Mouse (Mus musculus) lung, postnatal 0 days (tissue): Measurements from ENCODE around the gene Usp39.

Source experiments
- CTCF ChIP-seq: IDR thresholded peaks from 2 replicates; pipeline ENCODE4 v1.5.1; 2016; ENCODE audit warnings: antibody characterized with exemption, mild to moderate bottlenecking
- EP300 ChIP-seq: IDR thresholded peaks from 2 replicates; pipeline ENCODE4 v1.6.1; 2016; ENCODE audit warnings: antibody characterized with exemption, mild to moderate bottlenecking, control low read depth

DNA sequence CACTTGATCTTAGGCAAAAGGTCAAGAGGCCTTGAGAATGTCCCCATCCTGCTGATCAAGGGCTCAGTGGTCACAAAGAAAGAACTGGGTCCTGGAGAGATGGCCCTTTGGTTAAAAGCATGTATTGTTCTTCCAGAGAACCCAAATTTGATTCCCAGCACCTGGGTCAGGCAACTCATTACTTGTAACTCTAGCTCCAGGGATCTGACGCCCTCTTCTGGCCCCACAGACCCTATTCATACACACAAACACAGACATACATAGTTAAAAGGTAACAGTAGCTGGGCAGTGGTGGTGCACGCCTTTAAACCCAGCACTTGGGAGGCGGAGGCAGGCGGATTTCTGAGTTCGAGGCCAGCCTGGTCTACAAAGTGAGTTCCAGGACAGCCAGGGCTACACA lies 47.4 kb upstream of the Usp39 start:
- TF ChIP-seq EP300 (no peak), CTCF (no peak)
